Mouse (Mus musculus) heart, embryonic 11.5 days (tissue): ENCODE measurements around the gene Pitpnm2. TPM values are rescaled to one million over a fixed set of nuclear protein-coding genes. Genes with fewer than 3 reads are reported as not detected.

ENCODE experiments used
- ATAC-seq: fragments of 200-750 bp; cut with Nextera tagmentation; replicated peaks from 2 replicates; pipeline ENCODE4 v1.8.0; 2017; ENCODE audit warnings: moderate library complexity; ENCODE audit not compliant: insufficient number of reproducible peaks, low FRiP score, low TSS enrichment
- H3K27ac ChIP-seq: fragments of 300-500 bp; sonication (generic); 2 replicates; pipeline ENCODE4 v1.5.1; 2014; ENCODE audit warnings: mild to moderate bottlenecking, low read depth, low read length
- H3K27me3 ChIP-seq: fragments of 300-500 bp; sonication (generic); 2 replicates; pipeline ENCODE4 v1.6.1; 2014; ENCODE audit warnings: mild to moderate bottlenecking, low read length, mixed read lengths; ENCODE audit not compliant: control insufficient read depth, insufficient read depth
- H3K36me3 ChIP-seq: fragments of 300-500 bp; sonication (generic); 2 replicates; pipeline ENCODE4 v1.6.1; 2014; ENCODE audit warnings: mild to moderate bottlenecking, low read length, moderate library complexity, mixed read lengths; ENCODE audit not compliant: control insufficient read depth, insufficient read depth
- H3K4me1 ChIP-seq: fragments of 300-500 bp; sonication (generic); 2 replicates; pipeline ENCODE4 v1.6.1; 2014; ENCODE audit warnings: low read length; ENCODE audit not compliant: control insufficient read depth, insufficient read depth
- H3K4me2 ChIP-seq: fragments of 300-500 bp; sonication (generic); 2 replicates; pipeline ENCODE4 v1.6.1; 2014; ENCODE audit warnings: mild to moderate bottlenecking, moderate library complexity
- H3K4me3 ChIP-seq: fragments of 300-500 bp; sonication (generic); 2 replicates; pipeline ENCODE4 v1.5.1; 2014; ENCODE audit warnings: low read depth, low read length
- H3K9ac ChIP-seq: fragments of 300-500 bp; sonication (generic); 2 replicates; pipeline ENCODE4 v1.6.1; 2014; ENCODE audit warnings: mild to moderate bottlenecking, low read depth, low read length, moderate library complexity
- H3K9me3 ChIP-seq: fragments of 300-500 bp; sonication (generic); replicated peaks from 2 replicates; pipeline ENCODE4 v1.6.1; 2016; ENCODE audit warnings: low read length; ENCODE audit not compliant: control insufficient read depth
- WGBS: fragments of 180-500 bp; shearing (Covaris S2); extraction: QIAGEN DNeasy Blood & Tissue Kit; methylation state at CpG from one replicate; pipeline ENCODE4 v1.1.7; 2014; ENCODE audit not compliant: insufficient replicate concordance; 5-methylcytosine and 5-hydroxymethylcytosine counted together
- polyA plus RNA-seq: library from polyadenylated mRNA; unstranded; fragments of >200 nt; fragmentation: Nextera tagmentation; extraction: Ambion mirVana; gene quantifications from 2 replicates; pipeline ENCODE4 v1.2.1, GENCODE M21; 2014

Pitpnm2 gene
- polyA plus RNA-seq, 1 experiment from 2014 or later, result 7.8 TPM

GRCm38 (mm10) chr5:124206481-124207038 is 43.0 kb downstream of the Pitpnm2 start:
- H3K4me3 ChIP-seq, result no peak overlapping the region
- peak; percentile 24; the same call in 1 of the 2 replicates for ATAC-seq
- peak overlapping the region; percentile 96 for H3K27ac ChIP-seq
- peak overlapping the region; percentile 40; the same call in 1 of the 2 replicates for H3K9ac ChIP-seq
- no peaks in the 10 kb centered on the region for H3K9me3 ChIP-seq
- peaks cover 88% of the 10 kb centered on the region for H3K4me1 ChIP-seq
- no peaks in the 10 kb centered on the region for H3K27me3 ChIP-seq
- 22% methylated on average over 13 of the region's 13 CpGs for WGBS
- H3K36me3 ChIP-seq, result no peaks in the 10 kb centered on the region
- peak overlapping the region; percentile 33 for H3K4me2 ChIP-seq

GRCm38 (mm10) chr5:124205809-124206380 is 43.7 kb downstream of the Pitpnm2 start:
- Histone ChIP-seq H3K9me3 (no peaks in the 10 kb centered on the region), H3K4me3 (no peak overlapping the region), H3K4me1 (peaks cover 85% of the 10 kb centered on the region)

GRCm38 (mm10) chr5:124205211-124205610 is 44.3 kb downstream of the Pitpnm2 start:
- no peaks in the 10 kb centered on the region for H3K27me3 ChIP-seq
- H3K27ac ChIP-seq, result peak overlapping the region; percentile 96
- WGBS, result 76% methylated on average over 9 of the region's 9 CpGs
- H3K9ac ChIP-seq, result peak overlapping the region; percentile 34; the same call in 1 of the 2 replicates
- no peak overlapping the region for H3K4me2 ChIP-seq
- no peak for ATAC-seq
- no peaks in the 10 kb centered on the region for H3K9me3 ChIP-seq
- no peak overlapping the region for H3K4me3 ChIP-seq
- no peaks in the 10 kb centered on the region for H3K36me3 ChIP-seq
- peaks cover 85% of the 10 kb centered on the region for H3K4me1 ChIP-seq

More at GRCm38 (mm10) chr5:124205809-124206380, 43.7 kb downstream of the Pitpnm2 start:
- Histone ChIP-seq H3K4me2 (peak overlapping the region; percentile 33), H3K9ac (peak overlapping the region; percentile 40; the same call in 1 of the 2 replicates), H3K27me3 (no peaks in the 10 kb centered on the region), H3K36me3 (no peaks in the 10 kb centered on the region), H3K27ac (peak overlapping the region; percentile 96)
- 16% methylated on average over 5 of the region's 5 CpGs for WGBS
- ATAC-seq, result no peak

GRCm38 (mm10) chr5:124204127-124204794 is 45.3 kb downstream of the Pitpnm2 start:
- Histone ChIP-seq H3K4me1 (peaks cover 85% of the 10 kb centered on the region), H3K9ac (no peak overlapping the region), H3K27me3 (no peaks in the 10 kb centered on the region), H3K36me3 (no peaks in the 10 kb centered on the region), H3K9me3 (no peaks in the 10 kb centered on the region), H3K27ac (peak overlapping the region; percentile 55), H3K4me2 (no peak overlapping the region; the same call in 1 of the 2 replicates), H3K4me3 (no peak overlapping the region)
- 54% methylated on average over 9 of the region's 9 CpGs for WGBS
- ATAC-seq, result no peak

GRCm38 (mm10) chr5:124203251-124203650 is 46.3 kb downstream of the Pitpnm2 start:
- Histone ChIP-seq H3K4me2 (no peak overlapping the region), H3K27ac (no peak overlapping the region), H3K36me3 (no peaks in the 10 kb centered on the region), H3K9me3 (no peaks in the 10 kb centered on the region), H3K4me1 (peaks cover 92% of the 10 kb centered on the region), H3K27me3 (no peaks in the 10 kb centered on the region), H3K4me3 (no peak overlapping the region), H3K9ac (no peak overlapping the region)
- no peak for ATAC-seq
- WGBS, result 81% methylated on average over 4 of the region's 4 CpGs

GRCm38 (mm10) chr5:124202071-124202470 is 47.5 kb downstream of the Pitpnm2 start:
- Histone ChIP-seq H3K4me2 (no peak overlapping the region), H3K9me3 (no peaks in the 10 kb centered on the region), H3K9ac (0 out of 2 replicates have a peak overlapping the region, but pooled peaks have one; percentile 10), H3K36me3 (no peaks in the 10 kb centered on the region), H3K4me1 (peaks cover 85% of the 10 kb centered on the region), H3K27me3 (no peaks in the 10 kb centered on the region), H3K27ac (peak overlapping the region; percentile 66; the same call in 1 of the 2 replicates), H3K4me3 (no peak overlapping the region)
- no peak for ATAC-seq
- 33% methylated on average over 4 of the region's 4 CpGs for WGBS

- H3K9me3 ChIP-seq, result no peaks in the 10 kb centered on the region
- peaks cover 85% of the 10 kb centered on the region for H3K4me1 ChIP-seq
- no peak overlapping the region for H3K4me3 ChIP-seq
- H3K27ac ChIP-seq, result peak overlapping the region; percentile 66; the same call in 1 of the 2 replicates
- no peaks in the 10 kb centered on the region for H3K27me3 ChIP-seq
- H3K4me2 ChIP-seq, result no peak overlapping the region
- WGBS, result 64% methylated on average over 2 of the region's 2 CpGs
- no peaks in the 10 kb centered on the region for H3K36me3 ChIP-seq
- 0 out of 2 replicates have a peak overlapping the region, but pooled peaks have one; percentile 10 for H3K9ac ChIP-seq
- no peak for ATAC-seq
Observed at GRCm38 (mm10) chr5:124201564-124201963, 48.0 kb downstream of the Pitpnm2 start.

GRCm38 (mm10) chr5:124200844-124201243 is 48.7 kb downstream of the Pitpnm2 start:
- Histone ChIP-seq H3K36me3 (no peaks in the 10 kb centered on the region), H3K9me3 (no peaks in the 10 kb centered on the region), H3K4me3 (no peak overlapping the region), H3K27ac (no peak overlapping the region), H3K4me1 (peaks cover 78% of the 10 kb centered on the region), H3K9ac (no peak overlapping the region), H3K27me3 (no peaks in the 10 kb centered on the region), H3K4me2 (no peak overlapping the region)
- ATAC-seq, result no peak
- WGBS, result 28% methylated on average over 5 of the region's 5 CpGs
